Mouse (Mus musculus) hindbrain, embryonic 16.5 days (tissue): ENCODE data around the gene Matk. TPM values are rescaled to one million over a fixed set of nuclear protein-coding genes. Genes with fewer than 3 reads are reported as not detected.

Experiments used
- ATAC-seq: fragments of 200-750 bp; cut with Nextera tagmentation; 2 replicates; pipeline ENCODE4 v1.8.0; 2017; ENCODE audit warnings: moderate TSS enrichment, moderate library complexity
- H3K27ac ChIP-seq: fragments of 300-500 bp; sonication (generic); 2 replicates; pipeline ENCODE4 v1.5.1; 2014; ENCODE audit warnings: low read depth, mild to moderate bottlenecking, control low read depth, low read length, moderate library complexity
- H3K27me3 ChIP-seq: fragments of 300-500 bp; sonication (generic); replicated peaks from 2 replicates; pipeline ENCODE4 v1.6.1; 2014; ENCODE audit warnings: low read length; ENCODE audit not compliant: control insufficient read depth, insufficient read depth
- H3K36me3 ChIP-seq: fragments of 300-500 bp; sonication (generic); 2 replicates; pipeline ENCODE4 v1.6.1; 2014; ENCODE audit warnings: mild to moderate bottlenecking, low read length, moderate library complexity, mixed read lengths; ENCODE audit not compliant: control insufficient read depth, insufficient read depth
- H3K4me1 ChIP-seq: fragments of 300-500 bp; sonication (generic); 2 replicates; pipeline ENCODE4 v1.6.1; 2014; ENCODE audit warnings: low read depth, low read length; ENCODE audit not compliant: control insufficient read depth, insufficient read depth
- H3K4me2 ChIP-seq: fragments of 300-500 bp; sonication (generic); 2 replicates; pipeline ENCODE4 v1.6.1; 2014; ENCODE audit warnings: mild to moderate bottlenecking, low read length, control low read depth, moderate library complexity
- H3K4me3 ChIP-seq: fragments of 300-500 bp; sonication (generic); 2 replicates; pipeline ENCODE4 v1.5.1; 2014; ENCODE audit warnings: mild to moderate bottlenecking, low read length, control low read depth, moderate library complexity
- H3K9ac ChIP-seq: fragments of 300-500 bp; sonication (generic); 2 replicates; pipeline ENCODE4 v1.6.1; 2014; ENCODE audit warnings: low read depth, mild to moderate bottlenecking, control low read depth, low read length, moderate library complexity
- H3K9me3 ChIP-seq: fragments of 300-500 bp; sonication (generic); 2 replicates; pipeline ENCODE4 v1.6.1; 2014; ENCODE audit warnings: mild to moderate bottlenecking, low read length, moderate library complexity; ENCODE audit not compliant: control insufficient read depth
- WGBS: fragments of 180-500 bp; shearing (Covaris S2); extraction: QIAGEN DNeasy Blood & Tissue Kit; methylation state at CpG from one replicate; pipeline ENCODE4 v1.1.7; 2014; 5-methylcytosine and 5-hydroxymethylcytosine counted together
- polyA plus RNA-seq: library from polyadenylated mRNA; unstranded; fragments of >200 nt; fragmentation: Nextera tagmentation; extraction: Ambion mirVana; gene quantifications from 2 replicates; pipeline ENCODE4 v1.2.1, GENCODE M21; 2015

Matk gene
- polyA plus RNA-seq, 1 experiment from 2014 or later = 72.8 TPM

DNA sequence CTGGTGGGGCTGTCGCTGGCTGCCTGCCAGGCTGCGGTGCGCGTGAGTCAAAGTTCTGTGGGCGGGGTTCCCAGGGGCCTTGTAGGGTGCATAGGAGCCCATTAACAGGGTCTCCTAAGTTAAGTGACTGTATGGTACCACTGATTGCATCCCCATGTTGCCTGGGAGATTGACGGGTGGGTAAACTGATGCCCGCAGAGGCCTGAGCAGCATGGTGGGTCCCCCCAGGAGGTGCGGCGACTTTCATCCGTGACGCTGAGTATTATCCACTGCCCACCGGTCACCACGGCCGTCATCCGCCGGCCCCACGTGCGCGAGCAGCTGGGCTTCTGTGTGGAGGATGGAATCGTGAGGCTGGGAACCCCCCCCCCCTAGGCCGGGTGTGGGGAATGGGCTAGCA, 19.6 kb downstream of the Matk start:
- Histone ChIP-seq H3K4me1 (peaks cover 12% of the 10 kb centered on the region), H3K4me3 (no peak overlapping the region), H3K27me3 (no peaks in the 10 kb centered on the region), H3K9me3 (no peaks in the 10 kb centered on the region; the same call in 1 of the 2 replicates), H3K27ac (no peak overlapping the region), H3K4me2 (no peak overlapping the region), H3K36me3 (peaks cover 27% of the 10 kb centered on the region), H3K9ac (no peak overlapping the region)
- no peak for ATAC-seq
- 94% methylated on average over 20 of the region's 21 CpGs for WGBS

DNA sequence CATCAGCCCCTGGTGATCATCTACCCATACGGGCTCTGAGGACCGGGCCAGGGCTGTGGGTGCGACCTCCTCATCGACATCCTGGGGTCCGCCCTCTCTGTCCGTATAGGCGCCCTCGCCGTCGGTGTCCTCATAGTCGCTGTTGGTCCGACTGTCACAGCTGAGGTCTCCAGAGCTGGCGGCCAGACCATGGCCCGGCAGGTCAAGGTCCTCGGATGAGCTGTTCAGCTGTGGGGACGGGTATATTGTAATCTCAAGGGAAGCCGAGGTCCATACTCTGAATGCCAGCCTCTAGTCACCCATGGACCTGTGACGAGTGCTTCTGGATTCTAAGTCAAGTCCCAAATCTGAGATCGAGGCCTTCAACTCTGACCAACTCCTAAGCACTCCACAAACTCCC, 21.1 kb downstream of the Matk start:
- Histone ChIP-seq H3K9me3 (no peaks in the 10 kb centered on the region; the same call in 1 of the 2 replicates), H3K27me3 (no peaks in the 10 kb centered on the region), H3K36me3 (peaks cover 27% of the 10 kb centered on the region), H3K4me1 (peaks cover 7% of the 10 kb centered on the region), H3K27ac (no peak overlapping the region), H3K4me3 (no peak overlapping the region), H3K9ac (no peak overlapping the region), H3K4me2 (no peak overlapping the region)
- no peak for ATAC-seq
- 92% methylated on average over 19 of the region's 19 CpGs for WGBS

DNA sequence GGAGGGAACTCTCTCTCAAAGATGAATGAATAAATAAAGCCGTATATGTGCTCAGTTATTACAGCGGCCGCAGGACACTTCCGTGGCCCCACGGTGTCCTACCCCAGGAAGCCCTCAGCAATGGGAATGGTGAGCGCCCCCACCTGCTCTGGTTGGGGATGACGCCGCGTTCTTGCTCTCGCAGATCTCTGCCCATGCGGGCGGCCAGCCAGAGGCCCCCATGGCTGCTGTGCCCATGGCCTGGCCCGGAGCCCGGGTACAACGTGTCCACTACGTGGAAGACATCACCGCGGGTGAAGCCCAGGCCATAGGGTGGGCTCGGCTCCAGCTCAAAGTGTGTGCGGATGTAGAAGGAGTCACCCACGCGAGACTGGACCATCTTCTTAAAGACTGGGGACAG, 24.9 kb downstream of the Matk start:
- no peak overlapping the region for H3K9ac ChIP-seq
- ATAC-seq = no peak
- H3K27ac ChIP-seq = no peak overlapping the region
- no peaks in the 10 kb centered on the region; the same call in 1 of the 2 replicates for H3K9me3 ChIP-seq
- H3K4me2 ChIP-seq = no peak overlapping the region
- H3K27me3 ChIP-seq = no peaks in the 10 kb centered on the region
- peaks cover 9% of the 10 kb centered on the region for H3K36me3 ChIP-seq
- 77% methylated on average over 22 of the region's 22 CpGs for WGBS
- H3K4me1 ChIP-seq = no peaks in the 10 kb centered on the region
- no peak overlapping the region for H3K4me3 ChIP-seq

DNA sequence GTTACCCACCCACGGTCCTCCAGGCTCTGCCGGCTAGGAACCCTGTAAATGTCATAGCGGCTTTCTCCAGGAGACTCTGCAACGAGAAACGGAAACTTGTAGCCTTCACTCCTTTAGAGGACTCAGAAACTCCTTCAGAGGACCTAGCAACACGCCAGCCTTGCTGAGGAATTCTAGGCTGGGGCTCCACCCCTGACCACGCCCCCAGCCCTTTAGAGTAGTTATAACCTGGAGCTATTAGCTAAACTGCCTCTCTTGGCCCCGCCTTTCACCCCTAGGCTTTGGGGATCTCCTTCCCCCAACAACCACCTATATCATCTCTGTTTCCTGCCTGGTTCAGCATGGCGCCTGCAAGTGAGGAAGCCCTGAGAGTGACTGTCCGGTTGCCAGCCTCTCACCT, 26.8 kb downstream of the Matk start:
- no peak overlapping the region for H3K4me3 ChIP-seq
- no peaks in the 10 kb centered on the region; the same call in 1 of the 2 replicates for H3K9me3 ChIP-seq
- H3K27me3 ChIP-seq = peaks cover 5% of the 10 kb centered on the region
- H3K36me3 ChIP-seq = no peaks in the 10 kb centered on the region
- no peaks in the 10 kb centered on the region for H3K4me1 ChIP-seq
- no peak overlapping the region for H3K9ac ChIP-seq
- no peak overlapping the region for H3K4me2 ChIP-seq
- 51% methylated on average over 10 of the region's 10 CpGs for WGBS
- no peak for ATAC-seq
- no peak overlapping the region for H3K27ac ChIP-seq

DNA sequence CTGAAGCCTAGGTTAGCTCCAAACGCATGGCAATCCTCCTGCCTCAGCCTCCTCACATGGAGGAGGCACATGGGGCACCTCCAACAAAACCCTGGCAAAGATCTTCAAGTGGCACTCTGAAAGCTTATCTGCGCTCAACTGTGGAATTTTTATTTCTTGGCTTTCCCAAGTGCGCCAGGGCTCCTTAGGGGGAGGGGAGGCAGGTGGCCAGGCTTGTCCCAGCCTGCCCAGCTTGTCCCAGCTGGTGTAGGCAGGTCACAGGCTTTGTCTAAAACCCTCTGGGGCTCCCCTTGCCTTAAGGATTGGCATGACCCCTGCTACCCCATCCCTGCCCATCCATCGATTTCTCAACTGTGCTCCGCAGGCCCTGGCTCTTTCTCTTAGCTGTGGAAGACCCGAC, 31.5 kb downstream of the Matk start:
- H3K27me3 ChIP-seq = peaks cover 16% of the 10 kb centered on the region
- H3K27ac ChIP-seq = no peak overlapping the region
- H3K4me1 ChIP-seq = peaks cover 2% of the 10 kb centered on the region; the same call in 1 of the 2 replicates
- no peak overlapping the region for H3K4me3 ChIP-seq
- H3K4me2 ChIP-seq = no peak overlapping the region
- whole genome bisulfite sequencing = 55% methylated on average over 6 of the region's 6 CpGs
- no peaks in the 10 kb centered on the region for H3K36me3 ChIP-seq
- ATAC-seq = no peak
- H3K9me3 ChIP-seq = no peaks in the 10 kb centered on the region
- H3K9ac ChIP-seq = no peak overlapping the region

DNA sequence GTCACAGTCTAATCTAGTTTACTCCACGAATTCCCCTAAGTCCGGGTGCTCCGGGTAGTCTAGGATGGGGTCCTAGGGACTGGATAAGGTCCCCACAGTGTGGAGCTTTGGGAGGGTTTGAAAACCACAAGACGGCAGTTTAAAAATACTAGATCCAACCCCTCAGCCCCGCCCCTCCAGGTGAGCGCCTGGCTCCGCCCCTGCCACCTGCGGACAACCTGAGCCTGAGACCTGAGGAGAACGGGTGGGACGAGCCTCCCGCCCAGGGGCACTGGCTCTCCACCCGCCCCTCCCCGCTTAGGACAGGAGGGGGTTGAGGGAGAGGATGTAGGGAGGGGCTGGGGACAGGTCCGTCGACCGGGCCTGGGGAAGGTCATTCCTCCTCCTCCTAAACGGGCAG, 32.0 kb downstream of the Matk start:
- Histone ChIP-seq H3K27ac (no peak overlapping the region), H3K4me1 (peaks cover 2% of the 10 kb centered on the region; the same call in 1 of the 2 replicates), H3K9me3 (no peaks in the 10 kb centered on the region), H3K9ac (no peak overlapping the region; the same call in 1 of the 2 replicates), H3K27me3 (peaks cover 16% of the 10 kb centered on the region), H3K36me3 (no peaks in the 10 kb centered on the region), H3K4me3 (peak overlapping the region; percentile 53), H3K4me2 (peak overlapping the region; percentile 92; the same call in 1 of the 2 replicates)
- WGBS = 12% methylated on average over 17 of the region's 17 CpGs
- ATAC-seq = no peak

DNA sequence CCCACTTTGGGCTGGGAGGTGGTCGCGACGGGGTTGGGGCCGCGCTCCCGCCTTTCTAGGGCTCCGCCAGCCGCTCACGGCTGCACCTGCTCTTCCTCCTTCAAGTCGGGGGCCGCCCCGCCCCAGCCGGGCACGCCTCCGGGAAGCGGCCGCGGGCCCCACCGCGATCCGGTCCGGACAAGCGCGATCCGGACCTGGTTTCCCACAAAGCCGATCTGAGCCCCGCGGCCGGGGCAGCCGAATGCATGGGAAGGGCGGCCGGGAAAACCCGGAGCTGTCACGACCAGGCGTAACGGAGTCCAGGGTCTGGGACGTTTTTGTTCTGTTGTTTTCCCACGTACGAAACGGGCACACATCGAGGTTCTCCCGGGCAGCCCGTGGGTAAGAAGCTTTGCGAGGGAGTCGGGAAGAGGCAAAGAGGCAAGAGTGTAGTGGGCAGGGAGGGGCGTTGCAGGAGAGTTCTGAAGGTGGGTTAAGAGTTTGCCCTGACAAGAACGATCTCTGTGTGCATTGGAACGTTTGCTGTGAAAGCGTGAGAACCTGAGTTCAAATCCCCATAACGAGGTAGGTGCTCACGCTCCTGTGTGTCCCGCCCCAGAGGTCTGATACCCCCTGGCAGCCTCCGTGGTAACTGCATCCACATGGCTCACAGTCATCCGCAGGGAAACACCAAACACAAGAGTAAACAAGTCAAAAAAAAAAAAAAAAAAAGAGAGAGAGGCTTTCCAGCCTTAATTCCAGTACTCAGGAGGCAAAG, 33.1 kb downstream of the Matk start:
- Histone ChIP-seq H3K36me3 (no peaks in the 10 kb centered on the region), H3K9me3 (no peaks in the 10 kb centered on the region), H3K4me2 (peak overlapping the region; percentile 92), H3K27me3 (peaks cover 18% of the 10 kb centered on the region), H3K4me1 (peaks cover 5% of the 10 kb centered on the region; the same call in 1 of the 2 replicates), H3K9ac (peak overlapping the region; percentile 73), H3K27ac (no peak overlapping the region), H3K4me3 (peak overlapping the region; percentile 53)
- 2% methylated on average over 54 of the region's 54 CpGs for WGBS
- ATAC-seq = peak; percentile 72

DNA sequence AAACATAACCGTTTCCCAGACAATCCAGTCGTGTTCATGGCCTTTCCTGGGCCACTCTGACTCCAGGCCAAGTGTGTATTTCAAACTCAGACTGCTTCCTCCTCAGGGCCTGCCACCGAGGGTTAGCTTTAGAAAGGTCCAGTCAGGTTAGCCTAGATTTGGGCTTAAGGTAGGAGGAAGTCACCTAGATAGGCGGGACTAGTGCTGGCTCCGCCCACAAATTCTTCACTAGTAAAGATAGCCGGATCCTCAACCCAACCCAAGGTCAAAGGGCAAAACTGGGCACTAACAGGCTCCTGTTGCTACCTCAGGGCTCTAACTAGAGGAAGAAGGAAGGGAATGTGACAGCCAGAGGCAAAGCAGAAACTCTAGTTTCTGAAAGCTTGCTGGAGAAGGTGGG, 33.9 kb downstream of the Matk start:
- 53% methylated on average over 6 of the region's 6 CpGs for WGBS
- peaks cover 5% of the 10 kb centered on the region; the same call in 1 of the 2 replicates for H3K4me1 ChIP-seq
- H3K27me3 ChIP-seq = peaks cover 18% of the 10 kb centered on the region
- no peak overlapping the region for H3K27ac ChIP-seq
- H3K9me3 ChIP-seq = no peaks in the 10 kb centered on the region
- no peak overlapping the region for H3K4me3 ChIP-seq
- no peak overlapping the region for H3K4me2 ChIP-seq
- H3K9ac ChIP-seq = no peak overlapping the region
- no peak for ATAC-seq
- no peaks in the 10 kb centered on the region for H3K36me3 ChIP-seq

DNA sequence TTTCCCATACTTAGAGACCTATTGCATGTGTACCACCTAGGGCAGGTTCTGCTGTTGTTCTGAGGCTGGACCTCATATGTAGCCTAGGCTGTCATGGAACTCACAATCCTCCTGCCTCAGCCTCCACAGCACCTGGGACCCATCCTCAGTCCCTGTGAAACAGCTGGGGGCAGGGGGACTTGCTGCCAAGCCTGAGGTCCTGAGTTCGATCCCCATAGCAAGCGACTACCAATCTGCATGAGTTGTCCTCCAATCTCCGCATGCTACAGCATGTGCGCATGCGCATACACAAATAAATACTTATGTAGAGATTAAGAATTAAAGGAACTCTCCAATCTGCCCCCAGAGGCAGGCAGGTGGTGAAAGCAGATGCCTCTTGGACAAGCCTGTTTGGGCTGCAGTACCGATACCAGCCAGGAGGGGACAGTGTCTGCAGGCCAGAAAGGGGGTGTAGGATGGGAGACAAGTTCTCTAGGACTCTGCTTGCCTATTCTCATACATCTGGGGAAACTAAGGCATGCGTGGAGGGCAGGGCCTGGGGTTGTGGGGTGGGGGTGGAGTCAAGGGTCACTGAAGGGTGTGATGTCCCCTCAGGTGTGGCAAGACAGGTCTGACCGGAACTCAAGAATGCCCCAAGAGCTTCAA, 34.9 kb downstream of the Matk start:
- ATAC-seq = no peak

More for the DNA sequence above, 34.9 kb downstream of the Matk start:
- no peak overlapping the region for H3K4me3 ChIP-seq
- WGBS = 64% methylated on average over 8 of the region's 8 CpGs
- H3K27me3 ChIP-seq = peaks cover 18% of the 10 kb centered on the region
- peaks cover 5% of the 10 kb centered on the region; the same call in 1 of the 2 replicates for H3K4me1 ChIP-seq
- H3K9ac ChIP-seq = no peak overlapping the region
- no peak overlapping the region for H3K4me2 ChIP-seq
- no peak overlapping the region for H3K27ac ChIP-seq
- no peaks in the 10 kb centered on the region for H3K9me3 ChIP-seq
- H3K36me3 ChIP-seq = no peaks in the 10 kb centered on the region
